8 mouse cellular contexts compared by ENCODE assay signal in genomic region chr19:3935032-3935895, GRCm38 (mm10). TPM values are rescaled to one million over a fixed set of nuclear protein-coding genes. Genes with fewer than 3 reads are reported as not detected.
A peak's percentile ranks its signal among the peaks of the same experiment; 100 is the strongest.
DNase-seq lines count a peak whose midpoint lies in the region; ATAC-seq and TF ChIP-seq lines count a peak whose summit lies in the region.

Unc93b1 (plus strand) TSS chr19:3935186.

- ATAC-seq in embryonic facial prominence, embryonic 13.5 days (ENCODE audit: insufficient number of reproducible peaks, insufficient read depth, low FRiP score, low TSS enrichment, low read depth): peak; percentile 78
- ATAC-seq in heart, embryonic 11.5 days (replicated peaks; ENCODE audit: insufficient number of reproducible peaks, low FRiP score, low TSS enrichment): peak; percentile 47
- ATAC-seq in kidney, embryonic 14.5 days (ENCODE audit: low FRiP score, low TSS enrichment): peak; percentile 91
- ATAC-seq in liver, embryonic 13.5 days (ENCODE audit: low read depth): peak; percentile 83

- peak; percentile 56 to 63 for DNase-seq in urinary bladder, adult 18-20 months (ENCODE audit: low spot score in 2 of 2)
- DNase-seq in urinary bladder, postnatal 10 days (ENCODE audit: low spot score): no peak
- peak; percentile 41 for DNase-seq in liver, embryonic 13.5 days
- DNase-seq in thymus, postnatal 25 days: peak; percentile 26

- H3K9me3 ChIP-seq in embryonic facial prominence, embryonic 13.5 days: no peaks in the 10 kb centered on the region
- no peaks in the 10 kb centered on the region for H3K9me3 ChIP-seq in heart, embryonic 11.5 days (replicated peaks; ENCODE audit: control insufficient read depth, low read length)
- no peaks in the 10 kb centered on the region for H3K9me3 ChIP-seq in kidney, embryonic 14.5 days (ENCODE audit: control insufficient read depth, low read length)
- no peaks in the 10 kb centered on the region for H3K9me3 ChIP-seq in liver, embryonic 13.5 days (replicated peaks)

- peak within 1 kb of the TSS; percentile 72 for H3K9ac ChIP-seq in embryonic facial prominence, embryonic 13.5 days
- H3K9ac ChIP-seq in heart, embryonic 11.5 days (ENCODE audit: low read depth, low read length): peak within 1 kb of the TSS; percentile 73
- H3K9ac ChIP-seq in kidney, embryonic 14.5 days (ENCODE audit: low read depth, low read length): peak within 1 kb of the TSS; percentile 59
- H3K9ac ChIP-seq in liver, embryonic 13.5 days: peak within 1 kb of the TSS; percentile 62

- WGBS in embryonic facial prominence, embryonic 13.5 days: 5% methylated on average over 42 of the region's 42 CpGs
- 5% methylated on average over 42 of the region's 42 CpGs for WGBS in heart, embryonic 11.5 days (ENCODE audit: insufficient replicate concordance)
- WGBS in kidney, embryonic 14.5 days: 7% methylated on average over 42 of the region's 42 CpGs
- WGBS in liver, embryonic 13.5 days (ENCODE audit: insufficient replicate concordance): 4% methylated on average over 42 of the region's 42 CpGs

- no peak for TF ChIP-seq POLR2A in myocyte (IDR thresholded peaks at IDR 0.05; ENCODE audit: insufficient read length, low read depth)

- peaks cover 23% of the 10 kb centered on the region for H3K4me1 ChIP-seq in embryonic facial prominence, embryonic 13.5 days
- peaks cover 10% of the 10 kb centered on the region for H3K4me1 ChIP-seq in heart, embryonic 11.5 days (ENCODE audit: control insufficient read depth, insufficient read depth, low read length)
- peaks cover 8% of the 10 kb centered on the region; the same call in 1 of the 2 replicates for H3K4me1 ChIP-seq in kidney, embryonic 14.5 days (ENCODE audit: control insufficient read depth, insufficient read depth, low read length)
- H3K4me1 ChIP-seq in liver, embryonic 13.5 days (replicated peaks): peaks cover 27% of the 10 kb centered on the region

- H3ac ChIP-seq in myocyte (ENCODE audit: control insufficient read depth, insufficient read length): no peak within 1 kb of the TSS

- H3K79me2 ChIP-seq in myocyte (ENCODE audit: control insufficient read depth, insufficient read depth): no peaks in the 10 kb centered on the region

- H3K36me3 ChIP-seq in embryonic facial prominence, embryonic 13.5 days: no peaks in the 10 kb centered on the region
- H3K36me3 ChIP-seq in heart, embryonic 11.5 days (ENCODE audit: control insufficient read depth, insufficient read depth, low read length): no peaks in the 10 kb centered on the region
- no peaks in the 10 kb centered on the region for H3K36me3 ChIP-seq in kidney, embryonic 14.5 days (ENCODE audit: control insufficient read depth, insufficient read depth, low read length)
- H3K36me3 ChIP-seq in liver, embryonic 13.5 days: no peaks in the 10 kb centered on the region
- H3K36me3 ChIP-seq in myocyte (ENCODE audit: control insufficient read depth, insufficient read depth): no peaks in the 10 kb centered on the region

- H3K27me3 ChIP-seq in embryonic facial prominence, embryonic 13.5 days: no peaks in the 10 kb centered on the region
- peaks cover 3% of the 10 kb centered on the region for H3K27me3 ChIP-seq in heart, embryonic 11.5 days (ENCODE audit: control insufficient read depth, insufficient read depth, low read length)
- H3K27me3 ChIP-seq in kidney, embryonic 14.5 days (ENCODE audit: control insufficient read depth, insufficient read depth, low read length): no peaks in the 10 kb centered on the region
- peaks cover 21% of the 10 kb centered on the region for H3K27me3 ChIP-seq in liver, embryonic 13.5 days
- no peaks in the 10 kb centered on the region for H3K27me3 ChIP-seq in myocyte (ENCODE audit: control insufficient read depth, insufficient read depth, insufficient read length)

- H3K4me2 ChIP-seq in embryonic facial prominence, embryonic 13.5 days: peak within 1 kb of the TSS; percentile 90
- H3K4me2 ChIP-seq in heart, embryonic 11.5 days: peak within 1 kb of the TSS; percentile 93
- H3K4me2 ChIP-seq in kidney, embryonic 14.5 days (replicated peaks; ENCODE audit: low read depth, low read length): peak within 1 kb of the TSS; percentile 89
- H3K4me2 ChIP-seq in liver, embryonic 13.5 days: peak within 1 kb of the TSS; percentile 76
- peak within 1 kb of the TSS; percentile 69 for H3K4me2 ChIP-seq in myocyte (ENCODE audit: low read depth)

- H3K4me3 ChIP-seq in embryonic facial prominence, embryonic 13.5 days: peak within 1 kb of the TSS; percentile 53
- peak within 1 kb of the TSS; percentile 54 for H3K4me3 ChIP-seq in heart, embryonic 11.5 days (ENCODE audit: low read depth, low read length)
- H3K4me3 ChIP-seq in kidney, embryonic 14.5 days (ENCODE audit: low read length): peak within 1 kb of the TSS; percentile 50
- H3K4me3 ChIP-seq in liver, embryonic 13.5 days (replicated peaks): peak within 1 kb of the TSS; percentile 59
- peak within 1 kb of the TSS; percentile 12 for H3K4me3 ChIP-seq in myocyte

- 0 out of 2 replicates have a peak within 1 kb of the TSS, but pooled peaks have one; percentile 13 for H3K27ac ChIP-seq in embryonic facial prominence, embryonic 13.5 days
- H3K27ac ChIP-seq in heart, embryonic 11.5 days (ENCODE audit: low read depth, low read length): no peak within 1 kb of the TSS
- no peak within 1 kb of the TSS for H3K27ac ChIP-seq in kidney, embryonic 14.5 days (ENCODE audit: low read depth, low read length)
- peak within 1 kb of the TSS; percentile 47 for H3K27ac ChIP-seq in liver, embryonic 13.5 days

TF ChIP-seq in myocyte, 11 proteins besides CTCF, POLR2A, EP300 and RAD21:
- no peak for TF ChIP-seq POLR2AphosphoS2 (IDR thresholded peaks at IDR 0.05; ENCODE audit: insufficient read length, low read depth)
TF ChIP-seq in myocyte: peak in this region for 0.

RNA-seq across cellular contexts. Expression of gene Unc93b1, which starts in this region (rescaled TPM):
- polyA plus RNA-seq in embryonic facial prominence, embryonic 13.5 days (2015; fragmentation: Nextera tagmentation; extraction: Ambion mirVana): 15.8 and 16.6 TPM in 2 replicates
- polyA plus RNA-seq in heart, embryonic 11.5 days (2014; fragmentation: Nextera tagmentation; extraction: Ambion mirVana): 4.5 and 6.2 TPM in 2 replicates
- polyA plus RNA-seq in kidney, embryonic 14.5 days (2014; fragmentation: Nextera tagmentation; extraction: Ambion mirVana): 7.0 and 12.4 TPM in 2 replicates
- 17.6 and 18.3 TPM in 2 replicates for polyA plus RNA-seq in liver, embryonic 13.5 days (2015; fragmentation: Nextera tagmentation; extraction: Ambion mirVana)
- polyA plus RNA-seq in myocyte (2012; fragmentation: generic; extraction: Trizol): 4.0 TPM

Comparison
In these comparisons a context has a peak if more than half of its experiments do, and no peak if none do; other contexts are left out.
1. H3K27ac ChIP-seq: peak in embryonic facial prominence, embryonic 13.5 days (single experiment) and liver, embryonic 13.5 days (single experiment); none in heart, embryonic 11.5 days (single experiment) and kidney, embryonic 14.5 days (single experiment).
2. Peak in every context shown above with its lines, with median percentiles within 50 percentile points of each other: ATAC-seq, H3K4me2 ChIP-seq, H3K4me3 ChIP-seq and H3K9ac ChIP-seq.